Mouse (Mus musculus): Measurements from ENCODE around the gene 8030474K03Rik. TPM values are rescaled to one million over a fixed set of nuclear protein-coding genes. Genes with fewer than 3 reads are reported as not detected.

Gene 8030474K03Rik
- polyA plus RNA-seq (2015; fragmentation: Nextera tagmentation; extraction: Ambion mirVana) = 0.07 and 0.10 TPM in 2 replicates

- no peak within 1 kb of the TSS for H3K9ac ChIP-seq
- H3K4me1 ChIP-seq (replicated peaks) = no peaks in the 10 kb centered on the region
- no peak within 1 kb of the TSS for H3K4me3 ChIP-seq (replicated peaks)
- no peak within 1 kb of the TSS for H3K4me2 ChIP-seq
- 84% methylated on average over 31 of the region's 35 CpGs for WGBS (ENCODE audit: insufficient replicate concordance)
- no peak within 1 kb of the TSS for H3K27ac ChIP-seq (replicated peaks)
- H3K27me3 ChIP-seq = no peaks in the 10 kb centered on the region
- no peaks in the 10 kb centered on the region for H3K9me3 ChIP-seq (replicated peaks)
- ATAC-seq (ENCODE audit: insufficient read depth) = no peak
- no peaks in the 10 kb centered on the region for H3K36me3 ChIP-seq (replicated peaks)
Observed at GRCm38 (mm10) chrX:101794342-101794741, at the start of gene 8030474K03Rik, which contains the start of gene Gm4779. Gene 8030474K03Rik (plus strand): TSS chrX:101794656. Gene Gm4779 (minus strand): TSS chrX:101794423.

GRCm38 (mm10) chrX:101750144-101750543 lies 44.3 kb upstream of the 8030474K03Rik start:
- Histone ChIP-seq H3K4me2 (no peak overlapping the region), H3K36me3 (replicated peaks) (no peaks in the 10 kb centered on the region), H3K27me3 (no peaks in the 10 kb centered on the region), H3K27ac (replicated peaks) (no peak overlapping the region), H3K4me3 (replicated peaks) (no peak overlapping the region), H3K9ac (no peak overlapping the region), H3K4me1 (replicated peaks) (no peaks in the 10 kb centered on the region), H3K9me3 (replicated peaks) (no peaks in the 10 kb centered on the region)
- 70% methylated on average over 4 of the region's 4 CpGs for WGBS (ENCODE audit: insufficient replicate concordance)
- ATAC-seq (ENCODE audit: insufficient read depth) = no peak

GRCm38 (mm10) chrX:101754478-101754877 lies 40.0 kb upstream of the 8030474K03Rik start:
- WGBS (ENCODE audit: insufficient replicate concordance) = 56% methylated on average over 5 of the region's 5 CpGs
- Histone ChIP-seq H3K9me3 (replicated peaks) (no peaks in the 10 kb centered on the region), H3K36me3 (replicated peaks) (no peaks in the 10 kb centered on the region), H3K9ac (no peak overlapping the region), H3K4me3 (replicated peaks) (no peak overlapping the region), H3K27ac (replicated peaks) (no peak overlapping the region), H3K27me3 (no peaks in the 10 kb centered on the region), H3K4me1 (replicated peaks) (no peaks in the 10 kb centered on the region), H3K4me2 (no peak overlapping the region)
- no peak for ATAC-seq (ENCODE audit: insufficient read depth)

- H3K36me3 ChIP-seq (replicated peaks) = no peaks in the 10 kb centered on the region
- H3K9me3 ChIP-seq (replicated peaks) = no peaks in the 10 kb centered on the region
- WGBS (ENCODE audit: insufficient replicate concordance) = 49% methylated on average over 5 of the region's 5 CpGs
Observed at GRCm38 (mm10) chrX:101764621-101765020, 29.8 kb upstream of the 8030474K03Rik start.

GRCm38 (mm10) chrX:101765111-101765510 lies 29.3 kb upstream of the 8030474K03Rik start:
- H3K4me3 ChIP-seq (replicated peaks) = no peak overlapping the region
- ATAC-seq (ENCODE audit: insufficient read depth) = no peak
- H3K4me2 ChIP-seq = no peak overlapping the region
- H3K36me3 ChIP-seq (replicated peaks) = no peaks in the 10 kb centered on the region
- H3K9me3 ChIP-seq (replicated peaks) = no peaks in the 10 kb centered on the region
- H3K4me1 ChIP-seq (replicated peaks) = no peaks in the 10 kb centered on the region
- H3K9ac ChIP-seq = no peak overlapping the region
- H3K27ac ChIP-seq (replicated peaks) = no peak overlapping the region
- WGBS (ENCODE audit: insufficient replicate concordance) = 77% methylated on average over 4 of the region's 4 CpGs
- peaks cover 7% of the 10 kb centered on the region; the same call in 1 of the 2 replicates for H3K27me3 ChIP-seq

More at GRCm38 (mm10) chrX:101764621-101765020, 29.8 kb upstream of the 8030474K03Rik start:
- Histone ChIP-seq H3K4me3 (replicated peaks) (no peak overlapping the region), H3K27me3 (peaks cover 7% of the 10 kb centered on the region; the same call in 1 of the 2 replicates), H3K4me1 (replicated peaks) (no peaks in the 10 kb centered on the region), H3K4me2 (no peak overlapping the region), H3K27ac (replicated peaks) (no peak overlapping the region), H3K9ac (no peak overlapping the region)
- ATAC-seq (ENCODE audit: insufficient read depth) = no peak

GRCm38 (mm10) chrX:101767280-101767679 lies 27.2 kb upstream of the 8030474K03Rik start:
- H3K9ac ChIP-seq = no peak overlapping the region
- no peak overlapping the region for H3K4me2 ChIP-seq
- ATAC-seq (ENCODE audit: insufficient read depth) = no peak
- peaks cover 7% of the 10 kb centered on the region; the same call in 1 of the 2 replicates for H3K27me3 ChIP-seq
- no peaks in the 10 kb centered on the region for H3K36me3 ChIP-seq (replicated peaks)
- 38% methylated on average over 7 of the region's 7 CpGs for WGBS (ENCODE audit: insufficient replicate concordance)
- H3K9me3 ChIP-seq (replicated peaks) = no peaks in the 10 kb centered on the region
- H3K4me1 ChIP-seq (replicated peaks) = no peaks in the 10 kb centered on the region
- H3K27ac ChIP-seq (replicated peaks) = no peak overlapping the region
- H3K4me3 ChIP-seq (replicated peaks) = no peak overlapping the region

GRCm38 (mm10) chrX:101769478-101769877 lies 25.0 kb upstream of the 8030474K03Rik start:
- Histone ChIP-seq H3K27me3 (peaks cover 7% of the 10 kb centered on the region; the same call in 1 of the 2 replicates), H3K36me3 (replicated peaks) (no peaks in the 10 kb centered on the region), H3K4me3 (replicated peaks) (no peak overlapping the region), H3K4me1 (replicated peaks) (no peaks in the 10 kb centered on the region), H3K4me2 (no peak overlapping the region), H3K27ac (replicated peaks) (no peak overlapping the region), H3K9me3 (replicated peaks) (no peaks in the 10 kb centered on the region), H3K9ac (no peak overlapping the region)
- no peak for ATAC-seq (ENCODE audit: insufficient read depth)
- WGBS (ENCODE audit: insufficient replicate concordance) = 23% methylated on average over 2 of the region's 2 CpGs

- no peak overlapping the region for H3K4me3 ChIP-seq (replicated peaks)
- peaks cover 7% of the 10 kb centered on the region; the same call in 1 of the 2 replicates for H3K27me3 ChIP-seq
- H3K27ac ChIP-seq (replicated peaks) = no peak overlapping the region
- H3K9me3 ChIP-seq (replicated peaks) = no peaks in the 10 kb centered on the region
- H3K4me2 ChIP-seq = no peak overlapping the region
- no peaks in the 10 kb centered on the region for H3K36me3 ChIP-seq (replicated peaks)
- H3K4me1 ChIP-seq (replicated peaks) = no peaks in the 10 kb centered on the region
- no peak overlapping the region for H3K9ac ChIP-seq
- ATAC-seq (ENCODE audit: insufficient read depth) = no peak
- 29% methylated on average over 3 of the region's 3 CpGs for WGBS (ENCODE audit: insufficient replicate concordance)
Observed at GRCm38 (mm10) chrX:101770307-101770706, 24.1 kb upstream of the 8030474K03Rik start.

GRCm38 (mm10) chrX:101772035-101772434 lies 22.4 kb upstream of the 8030474K03Rik start:
- Histone ChIP-seq H3K27me3 (peaks cover under 1% of the 10 kb centered on the region; the same call in 1 of the 2 replicates), H3K9me3 (replicated peaks) (no peaks in the 10 kb centered on the region), H3K36me3 (replicated peaks) (no peaks in the 10 kb centered on the region), H3K4me1 (replicated peaks) (no peaks in the 10 kb centered on the region), H3K27ac (replicated peaks) (no peak overlapping the region), H3K4me3 (replicated peaks) (no peak overlapping the region), H3K4me2 (no peak overlapping the region), H3K9ac (no peak overlapping the region)
- WGBS (ENCODE audit: insufficient replicate concordance) = 23% methylated on average over 5 of the region's 5 CpGs
- ATAC-seq (ENCODE audit: insufficient read depth) = no peak

GRCm38 (mm10) chrX:101791551-101791950 lies 2.9 kb upstream of the 8030474K03Rik start:
- WGBS (ENCODE audit: insufficient replicate concordance) = 30% methylated on average over 4 of the region's 4 CpGs
- no peak for ATAC-seq (ENCODE audit: insufficient read depth)

GRCm38 (mm10) chrX:101805512-101805911 lies 11.1 kb downstream of the 8030474K03Rik start:
- no peak overlapping the region for H3K27ac ChIP-seq (replicated peaks)
- 13% methylated on average over 2 of the region's 2 CpGs for WGBS (ENCODE audit: insufficient replicate concordance)
- H3K9ac ChIP-seq = no peak overlapping the region
- no peaks in the 10 kb centered on the region for H3K9me3 ChIP-seq (replicated peaks)
- no peak overlapping the region for H3K4me3 ChIP-seq (replicated peaks)
- H3K4me1 ChIP-seq (replicated peaks) = no peaks in the 10 kb centered on the region
- no peak overlapping the region for H3K4me2 ChIP-seq
- ATAC-seq (ENCODE audit: insufficient read depth) = no peak
- H3K36me3 ChIP-seq (replicated peaks) = no peaks in the 10 kb centered on the region
- H3K27me3 ChIP-seq = no peaks in the 10 kb centered on the region; the same call in 1 of the 2 replicates

More at GRCm38 (mm10) chrX:101791551-101791950, 2.9 kb upstream of the 8030474K03Rik start:
- Histone ChIP-seq H3K36me3 (replicated peaks) (no peaks in the 10 kb centered on the region), H3K4me3 (replicated peaks) (no peak overlapping the region), H3K9me3 (replicated peaks) (no peaks in the 10 kb centered on the region), H3K4me1 (replicated peaks) (no peaks in the 10 kb centered on the region), H3K4me2 (no peak overlapping the region), H3K27me3 (no peaks in the 10 kb centered on the region), H3K9ac (no peak overlapping the region), H3K27ac (replicated peaks) (no peak overlapping the region)

GRCm38 (mm10) chrX:101811750-101812149 lies 17.3 kb downstream of the 8030474K03Rik start:
- no peak overlapping the region for H3K4me3 ChIP-seq (replicated peaks)
- H3K9ac ChIP-seq = no peak overlapping the region
- WGBS (ENCODE audit: insufficient replicate concordance) = 53% methylated on average over 3 of the region's 3 CpGs
- no peaks in the 10 kb centered on the region; the same call in 1 of the 2 replicates for H3K27me3 ChIP-seq
- H3K27ac ChIP-seq (replicated peaks) = no peak overlapping the region
- no peaks in the 10 kb centered on the region for H3K36me3 ChIP-seq (replicated peaks)
- no peaks in the 10 kb centered on the region for H3K9me3 ChIP-seq (replicated peaks)
- no peaks in the 10 kb centered on the region for H3K4me1 ChIP-seq (replicated peaks)
- ATAC-seq (ENCODE audit: insufficient read depth) = no peak
- no peak overlapping the region for H3K4me2 ChIP-seq
